Mouse (Mus musculus) mouse trophoblast stem cell (cell line): Measurements from ENCODE around the gene Pptc7.

Experiments used
- in situ Hi-C, 2 experiments: fragments of 300-500 bp; cut with MseI, MboI; formaldehyde crosslinking; loops; 2 replicates in 1 of 2; 3 replicates in 1 of 2; pipeline ENCODE4 v1.15.1; 2025

The Pptc7 gene

DNA sequence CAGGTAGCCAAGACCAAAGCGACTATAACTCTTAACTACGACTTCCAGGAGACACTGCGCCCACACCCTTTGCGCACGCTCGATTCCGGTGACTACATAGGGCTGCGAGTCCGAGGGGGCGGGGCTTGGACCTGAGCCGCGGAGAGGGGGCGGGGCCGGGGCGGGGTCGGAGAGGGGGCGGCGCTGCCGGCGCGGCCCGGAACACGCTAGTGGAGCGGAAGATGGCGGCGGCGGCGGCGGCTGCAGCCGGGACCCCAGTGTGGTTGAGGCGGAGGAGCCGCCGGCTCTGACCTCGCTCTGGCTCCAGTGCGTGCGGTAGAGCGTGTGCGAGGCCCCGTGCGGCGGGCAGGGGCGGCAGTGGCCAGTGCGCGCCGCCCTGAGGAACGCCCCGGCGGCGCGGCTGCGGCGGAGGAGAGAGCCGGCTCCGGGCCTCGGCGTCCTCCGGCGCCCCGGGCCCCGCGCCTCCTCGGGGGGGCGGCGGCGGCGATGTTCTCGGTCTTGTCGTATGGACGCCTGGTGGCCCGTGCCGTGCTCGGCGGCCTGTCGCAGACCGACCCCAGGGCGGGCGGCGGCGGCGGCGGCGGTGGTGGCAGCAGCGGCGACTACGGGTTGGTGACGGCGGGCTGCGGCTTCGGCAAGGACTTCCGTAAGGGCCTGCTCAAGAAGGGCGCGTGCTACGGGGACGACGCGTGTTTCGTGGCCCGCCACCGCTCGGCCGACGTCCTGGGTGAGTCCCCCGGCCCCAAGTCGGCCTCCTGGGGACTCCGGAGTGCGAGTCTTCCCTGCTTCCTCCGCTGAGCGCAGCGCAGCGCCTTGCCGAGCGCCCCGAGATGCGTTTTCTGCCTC, at the start of gene Pptc7:
TSS of gene Pptc7 (plus strand) at position 183 of the 846 bp plus-strand sequence.
- in situ Hi-C loops = no loop called here

DNA sequence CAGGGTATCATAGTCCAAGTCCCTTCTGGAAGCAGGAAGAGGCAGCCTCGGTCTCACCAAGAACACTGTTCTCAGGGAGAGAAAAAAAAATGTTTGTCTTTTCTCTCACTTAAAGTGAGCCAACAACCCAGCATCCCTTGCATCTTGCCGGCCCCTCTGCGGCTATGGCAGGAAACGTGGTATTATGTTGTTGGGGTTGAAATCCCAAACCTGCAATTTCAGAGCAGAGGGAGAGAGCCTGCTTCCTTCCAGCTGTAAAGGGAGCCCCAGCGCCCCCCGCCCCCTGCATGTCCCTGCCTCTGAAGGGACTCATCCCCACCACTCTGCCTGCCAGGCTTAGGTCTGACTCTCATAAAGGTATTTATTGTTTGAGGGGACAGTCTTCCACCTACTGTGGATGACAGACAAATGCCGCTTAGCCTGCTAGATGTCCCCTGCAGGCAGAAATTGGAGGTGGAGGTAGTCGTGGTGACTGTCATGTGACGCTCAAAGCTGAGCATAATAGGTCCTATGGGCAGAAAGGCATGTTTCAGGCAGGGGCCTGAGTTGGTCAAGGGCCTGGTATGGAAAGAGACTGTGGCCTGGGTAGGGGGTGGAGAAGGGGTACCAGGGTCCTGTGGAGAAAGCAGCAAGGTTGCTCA, 48.8 kb upstream of the Pptc7 start:
- in situ Hi-C loops = no loop called here

DNA sequence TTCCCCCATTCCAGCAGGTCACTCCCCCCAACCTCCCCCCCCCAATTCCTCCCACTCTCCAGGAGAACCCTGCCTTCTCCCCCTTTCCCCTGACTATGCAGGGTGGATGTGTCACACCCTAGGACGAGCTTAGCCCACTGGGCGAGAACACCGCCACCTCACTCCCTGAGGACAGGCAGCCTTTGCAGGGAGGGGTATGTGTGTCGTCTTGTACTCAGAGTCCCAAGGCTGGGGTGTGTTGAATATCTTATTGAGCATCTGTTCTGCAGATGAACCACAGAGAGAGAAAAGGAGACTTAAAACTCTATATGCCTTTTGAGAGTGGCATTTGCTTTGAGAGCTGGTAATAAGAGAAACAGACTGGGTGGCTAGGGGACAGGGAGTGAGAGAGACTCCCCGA, 47.0 kb upstream of the Pptc7 start:
- in situ Hi-C loops = no loop called here

DNA sequence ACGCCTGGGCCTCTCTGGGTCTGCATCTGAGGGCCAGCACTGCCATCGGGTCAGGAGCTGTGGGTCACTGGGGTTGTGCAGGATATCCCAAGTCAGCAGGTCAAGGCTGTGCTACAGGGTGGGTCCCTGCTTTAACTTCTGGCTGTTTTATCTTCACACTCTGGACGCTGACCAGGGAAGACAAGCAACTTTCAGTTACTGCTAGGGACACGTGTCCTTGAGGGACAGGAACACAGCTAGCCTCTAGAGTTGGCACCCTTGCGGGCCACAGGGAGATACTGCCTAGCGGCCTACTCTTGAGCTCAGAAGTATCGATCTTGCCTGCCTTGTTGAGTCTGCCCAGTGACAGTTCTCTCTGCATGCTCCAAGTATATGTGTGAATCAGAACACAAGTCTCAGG, 44.5 kb upstream of the Pptc7 start:
- in situ Hi-C loops = no loop called here

DNA sequence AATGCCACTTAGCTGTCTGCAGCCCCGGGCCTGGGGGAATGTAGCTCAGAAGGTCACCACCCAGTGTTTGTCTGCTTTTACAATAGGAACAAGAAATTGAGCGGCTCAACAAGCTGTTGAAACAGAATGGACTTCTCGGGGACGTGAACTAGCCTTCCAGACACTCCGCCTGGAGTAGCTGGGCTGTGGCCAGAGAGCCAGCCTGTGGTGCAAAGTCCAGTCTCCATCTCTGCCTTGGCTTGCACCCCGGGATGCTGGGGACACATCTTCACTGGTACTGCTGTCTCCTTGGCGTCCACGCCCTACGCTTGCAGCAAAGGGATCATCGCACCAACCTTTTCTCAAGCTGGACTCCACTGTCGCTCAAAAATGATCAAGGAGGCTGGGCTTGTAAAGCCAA, 43.6 kb upstream of the Pptc7 start:
- in situ Hi-C loops = no loop called here

DNA sequence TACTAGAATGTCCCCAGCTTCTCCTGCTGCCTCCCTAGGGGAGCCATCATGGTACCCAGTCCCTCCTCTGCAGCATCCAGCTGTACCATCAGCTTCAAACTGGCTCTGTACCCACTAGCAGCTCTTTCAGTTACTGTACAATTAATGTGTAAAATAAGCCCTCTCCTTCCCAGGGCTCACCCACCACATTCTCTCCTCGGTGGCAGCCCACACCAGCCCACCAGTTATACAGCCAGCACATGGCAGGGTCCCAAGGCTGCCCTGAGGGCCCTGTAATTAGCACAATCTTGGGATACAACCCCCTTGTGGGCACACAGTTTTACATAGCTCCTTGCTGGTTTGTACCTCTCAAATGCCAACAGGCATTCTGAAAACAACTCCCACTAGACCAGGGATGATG, 43.2 kb upstream of the Pptc7 start:
- in situ Hi-C loops = no loop called here

DNA sequence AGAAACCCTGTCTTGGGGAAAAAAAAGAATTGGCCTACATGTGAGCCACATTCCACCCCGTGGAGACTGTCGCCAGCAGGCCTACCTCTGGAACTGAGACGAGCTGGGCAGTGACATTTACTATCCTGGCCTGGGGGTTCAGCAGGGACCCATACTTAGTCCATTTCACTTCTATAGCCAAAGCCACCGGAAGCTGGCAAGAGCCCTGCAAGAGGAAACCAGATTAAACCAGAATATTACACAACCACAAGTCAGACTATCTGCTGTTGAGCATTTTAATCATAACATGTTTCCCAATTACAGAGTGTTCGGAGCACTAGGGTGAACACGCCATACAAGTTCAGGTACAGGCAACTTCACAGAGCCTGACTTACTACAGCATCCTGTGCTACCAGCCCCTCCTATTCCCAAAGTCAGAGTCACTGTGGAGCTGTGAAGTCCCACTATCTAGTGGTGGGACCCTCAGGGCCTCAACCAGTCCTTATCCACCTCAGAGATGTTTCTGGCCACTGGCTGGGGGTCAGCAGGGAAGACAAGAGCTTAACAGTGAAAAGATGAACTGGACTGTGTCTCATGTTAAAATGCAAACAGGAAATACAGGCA, 41.5 kb upstream of the Pptc7 start:
- in situ Hi-C loops = no loop called here

DNA sequence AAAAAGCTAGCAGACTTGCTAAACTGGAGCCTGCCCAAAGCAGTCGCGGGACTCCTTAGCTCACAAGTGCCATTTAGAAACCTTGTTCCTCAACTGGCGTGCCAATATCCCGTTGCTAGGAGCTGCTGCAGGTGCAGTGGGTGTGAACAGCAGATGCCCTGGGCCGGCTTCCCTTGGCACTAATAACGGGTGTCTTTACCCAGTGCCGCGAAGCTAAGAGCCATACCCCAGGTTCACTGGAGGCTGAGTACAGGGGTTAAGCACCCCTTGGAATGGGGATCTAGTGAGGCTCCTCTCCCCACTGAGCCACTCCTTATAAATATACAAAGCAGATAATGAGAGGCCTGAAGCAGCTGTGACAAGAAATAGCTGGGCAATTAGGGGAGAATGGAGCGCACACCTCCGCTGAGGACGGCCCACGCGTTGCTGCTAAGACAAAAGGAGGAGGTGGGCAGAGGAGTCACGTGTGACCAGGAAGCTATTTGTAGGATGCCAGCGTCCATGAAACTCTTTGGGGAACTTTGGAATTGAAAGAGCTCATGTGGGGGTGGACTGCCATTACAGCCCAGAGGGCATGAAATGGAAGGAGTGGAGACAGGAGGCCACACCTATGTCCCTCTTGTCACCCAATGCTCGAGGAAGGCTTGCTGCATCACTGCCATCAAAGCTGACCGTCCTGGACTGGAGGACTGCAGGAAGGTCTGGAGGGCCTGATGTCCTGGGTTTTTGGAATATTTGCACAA, 40.2 kb upstream of the Pptc7 start:
- in situ Hi-C loops = no loop called here

DNA sequence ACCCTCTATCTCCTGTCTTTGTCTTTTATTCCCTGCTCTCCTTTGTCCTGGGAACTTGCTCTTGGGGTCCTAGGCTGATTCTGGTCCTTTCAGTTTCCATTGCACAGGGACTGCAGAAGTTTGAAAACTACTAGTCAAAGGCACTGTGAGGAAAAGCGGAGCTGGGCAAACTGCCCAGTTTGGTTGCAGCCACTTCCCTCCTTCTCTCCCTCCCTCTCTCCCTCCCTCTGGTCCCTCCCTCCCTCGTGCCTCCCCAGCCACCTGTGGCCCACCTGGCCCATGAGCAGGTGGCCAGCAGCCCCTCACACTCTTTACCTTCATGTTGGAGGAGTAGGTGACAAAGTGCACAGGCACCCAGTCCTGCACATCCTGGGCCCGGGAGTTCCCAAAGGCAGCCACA, 39.0 kb upstream of the Pptc7 start:
- in situ Hi-C loops = no loop called here

DNA sequence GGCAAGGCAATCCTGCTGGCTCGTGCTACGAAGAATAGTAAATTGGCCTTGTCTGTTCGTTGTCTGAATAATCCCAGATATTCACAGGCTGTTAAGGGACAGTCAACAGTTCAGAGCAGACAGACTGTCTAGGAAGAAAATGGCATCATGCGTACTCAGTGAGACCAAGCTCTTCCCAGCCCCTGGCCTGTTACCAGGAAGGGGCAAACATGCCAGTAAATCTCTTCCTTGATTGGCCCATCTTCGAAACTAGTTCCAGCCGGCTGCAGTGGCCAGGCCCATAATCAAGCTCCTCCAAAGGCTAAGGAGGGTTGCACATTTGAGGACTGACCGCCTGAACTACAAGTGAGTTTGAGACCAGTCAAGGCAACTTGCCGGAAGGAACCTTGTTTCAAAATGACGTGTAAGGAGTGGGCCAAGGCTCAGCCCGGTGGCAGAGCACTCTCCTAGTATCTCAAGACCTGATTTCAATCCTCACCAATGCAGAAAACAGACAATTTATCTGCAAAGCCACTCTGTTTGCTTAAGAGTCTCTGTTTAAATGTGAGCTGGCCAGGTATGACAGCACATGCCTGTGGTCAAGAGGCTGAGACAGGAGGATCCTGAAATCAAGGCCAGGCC, 37.5 kb upstream of the Pptc7 start:
- in situ Hi-C loops = no loop called here

DNA sequence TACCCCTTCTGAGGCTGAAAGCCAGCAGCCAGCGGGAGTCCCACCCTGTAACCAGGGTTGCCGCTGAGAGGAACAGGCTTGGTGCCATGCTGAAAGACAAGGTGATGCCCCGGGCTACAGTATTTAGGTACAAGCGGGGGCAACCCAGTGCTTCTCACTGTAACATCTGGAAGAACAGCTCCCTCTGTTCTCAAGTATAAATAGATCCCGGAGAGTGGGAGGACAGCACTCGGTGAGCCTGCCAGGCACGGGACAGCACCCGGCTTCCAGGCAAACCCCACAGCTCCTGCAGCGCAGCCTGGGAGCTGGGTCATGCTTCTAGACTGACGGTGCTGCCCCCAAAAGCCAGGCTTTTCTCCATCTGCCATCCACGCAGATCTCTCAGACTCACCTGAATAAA, 36.6 kb upstream of the Pptc7 start:
- in situ Hi-C loops = no loop called here

DNA sequence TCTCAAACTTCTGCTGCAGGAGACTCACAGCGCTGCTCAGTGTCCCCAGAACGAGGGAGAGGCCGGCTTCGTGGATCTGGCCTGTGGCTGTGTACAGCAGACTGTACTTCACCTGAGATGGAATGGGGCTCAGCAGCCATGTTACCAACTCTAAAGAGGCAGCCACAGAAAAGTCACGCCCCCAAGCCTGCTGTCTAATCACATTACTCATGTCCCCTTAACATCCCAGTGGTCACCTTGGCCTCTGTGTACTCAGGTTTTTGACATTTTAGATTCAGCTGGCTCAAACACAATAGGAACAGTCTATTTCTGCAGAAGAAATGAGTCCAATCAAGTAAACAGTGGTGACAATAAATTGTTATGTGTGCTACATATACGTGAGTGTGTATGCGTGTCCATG, 36.2 kb upstream of the Pptc7 start:
- in situ Hi-C loops = no loop called here

DNA sequence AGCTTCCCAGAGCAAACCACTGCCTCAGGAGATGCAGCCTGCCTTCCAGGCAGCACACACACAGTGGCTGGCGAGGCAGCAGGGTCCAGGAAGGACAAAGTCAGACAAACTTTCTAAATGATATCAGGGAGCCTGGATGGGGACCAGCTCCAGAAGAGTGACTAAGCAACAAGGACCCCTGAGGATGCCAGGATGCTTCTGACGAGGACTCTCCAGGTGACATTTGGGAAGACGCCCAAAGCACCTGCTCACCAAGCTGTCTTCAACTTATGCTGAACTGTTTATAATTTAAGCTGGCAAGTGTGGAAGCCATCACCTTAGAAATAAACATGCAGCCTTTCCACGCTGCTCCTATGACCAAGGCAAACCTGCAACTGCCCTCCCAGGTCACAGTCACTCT, 34.9 kb upstream of the Pptc7 start:
- in situ Hi-C loops = no loop called here

DNA sequence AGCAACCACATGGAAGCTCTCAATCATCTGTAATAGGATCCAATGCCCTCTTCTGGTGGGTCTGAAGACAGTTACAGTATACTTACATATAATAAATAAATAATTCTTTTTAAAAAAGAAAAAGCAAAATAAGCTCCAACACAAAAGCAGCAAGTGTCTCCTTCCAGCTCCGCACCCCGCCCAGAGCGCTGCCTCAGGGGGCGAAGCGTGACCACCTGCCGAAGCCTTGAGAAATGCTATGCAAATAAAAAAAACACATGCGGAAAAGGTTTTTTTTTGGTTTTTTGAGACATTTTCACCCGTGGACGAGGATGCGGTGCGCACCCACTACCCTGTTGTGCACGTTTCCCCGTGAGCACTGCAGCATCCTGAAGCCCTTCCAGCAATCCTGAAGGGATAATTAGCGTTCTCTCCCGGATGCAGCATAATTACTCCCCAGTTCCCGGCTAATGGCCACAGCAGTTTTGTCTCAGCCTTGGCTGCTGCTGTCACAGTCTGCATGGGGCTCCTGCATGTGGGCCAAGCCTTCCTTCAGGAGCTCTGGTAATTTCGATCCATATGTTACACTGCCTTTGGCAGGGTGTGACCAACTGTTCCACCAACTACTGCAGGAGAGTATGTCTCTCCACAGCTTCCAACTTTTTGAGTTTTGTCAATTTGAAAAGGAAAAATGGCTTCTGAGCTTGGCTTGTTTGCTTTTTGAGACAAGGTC, 32.1 kb upstream of the Pptc7 start:
- in situ Hi-C loops = no loop called here

DNA sequence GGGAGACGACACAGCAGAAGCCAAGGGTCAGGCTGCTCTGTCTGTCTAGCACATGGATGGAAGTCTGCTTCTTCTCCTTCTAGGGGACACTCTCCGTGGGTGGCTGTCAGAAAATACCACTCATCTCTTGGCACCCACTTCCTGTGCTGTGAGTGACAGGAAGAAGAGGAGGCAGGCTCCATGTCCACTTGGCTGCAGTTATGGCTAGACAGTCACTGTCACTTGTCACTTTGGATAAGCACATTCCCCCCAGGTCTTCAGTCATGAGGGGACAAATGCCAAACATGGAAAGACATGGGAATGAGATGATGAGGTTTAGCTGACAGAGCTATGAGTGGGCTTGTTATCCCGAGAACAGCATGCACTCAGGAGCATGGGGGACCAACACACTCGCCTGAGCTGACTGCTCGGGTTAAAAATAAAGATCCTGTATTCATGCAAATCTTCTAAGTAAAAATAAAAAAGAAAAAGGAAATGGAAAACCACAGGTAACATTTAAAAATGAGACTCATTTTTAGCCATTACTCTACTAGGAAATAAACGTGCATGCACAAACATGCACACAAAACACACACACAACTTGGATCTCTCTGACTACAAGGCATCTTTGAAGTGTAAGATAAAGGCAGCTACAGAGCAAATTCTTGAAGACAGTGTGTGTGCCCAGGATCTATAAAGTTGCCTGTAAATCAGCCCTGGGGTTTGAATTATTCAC, 26.0 kb upstream of the Pptc7 start:
- in situ Hi-C loops = no loop called here

DNA sequence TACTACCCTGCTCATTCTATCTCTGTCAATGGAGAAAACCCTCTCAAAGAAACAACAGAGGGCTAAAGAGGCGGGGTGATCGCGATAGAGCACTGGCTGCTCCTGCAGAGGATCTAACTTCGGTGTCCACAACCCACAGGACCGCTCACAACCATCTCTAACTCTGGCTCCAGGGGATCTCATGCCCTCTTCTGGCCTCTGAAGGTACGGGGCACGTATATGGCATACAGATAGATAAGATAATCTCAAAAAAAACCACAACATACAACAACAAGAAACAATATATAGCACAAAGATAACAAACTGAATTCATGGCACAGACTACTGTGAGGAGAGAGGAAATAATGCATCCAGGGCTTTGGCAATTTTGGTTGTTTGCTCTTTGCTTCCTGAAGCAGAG, 22.1 kb upstream of the Pptc7 start:
- in situ Hi-C loops = no loop called here

DNA sequence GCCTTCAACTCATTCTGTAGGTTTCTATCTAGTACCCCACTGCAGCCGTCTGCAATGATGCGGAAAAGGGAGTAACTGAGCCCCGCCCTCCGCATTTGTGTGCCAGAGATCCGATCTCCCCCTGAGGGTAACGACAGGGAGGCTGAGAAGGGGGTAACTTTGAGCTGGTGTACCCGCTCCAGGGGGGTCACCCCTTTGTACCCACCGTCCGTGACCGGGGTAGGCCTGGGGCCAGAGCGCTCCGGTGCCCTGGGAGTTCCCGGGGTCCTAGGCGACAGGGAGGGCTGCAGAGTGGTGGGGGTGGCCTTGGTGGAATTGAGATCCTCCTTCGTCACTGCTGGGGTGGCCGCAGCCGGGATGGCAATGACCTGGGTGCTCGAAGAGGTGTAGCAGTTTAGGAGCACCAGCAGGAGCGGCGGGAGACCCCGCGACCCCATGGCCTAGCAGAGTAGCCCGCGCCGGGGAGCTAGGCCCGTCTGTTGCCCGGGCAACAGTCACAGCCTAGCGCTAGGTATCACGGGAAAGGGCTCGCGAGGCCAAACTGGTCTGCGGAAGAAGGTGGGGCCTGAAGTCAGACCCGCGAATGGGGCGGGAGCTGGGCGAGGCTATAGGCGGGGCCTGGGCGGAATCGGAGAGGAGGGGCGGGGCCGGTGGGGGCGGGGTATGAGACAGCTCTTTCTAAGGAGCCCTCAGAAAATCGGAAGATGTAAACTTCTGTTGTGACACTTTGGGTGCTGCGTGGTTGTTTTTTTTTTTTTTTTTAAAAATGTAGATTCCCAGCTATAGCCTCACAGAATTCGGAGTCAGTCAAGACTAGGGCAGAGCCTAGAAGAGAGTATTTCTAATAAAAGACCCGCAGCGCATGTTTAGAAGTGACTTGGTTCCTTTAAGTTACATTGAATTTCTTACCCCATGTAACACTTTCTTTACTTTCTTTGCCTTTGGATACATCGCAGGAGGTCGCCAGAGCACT, 19.9 kb upstream of the Pptc7 start, which contains the start of gene Tctn1:
TSS of gene Tctn1 (minus strand) at position 528 of the 973 bp plus-strand sequence.
- in situ Hi-C loops = no loop called here

DNA sequence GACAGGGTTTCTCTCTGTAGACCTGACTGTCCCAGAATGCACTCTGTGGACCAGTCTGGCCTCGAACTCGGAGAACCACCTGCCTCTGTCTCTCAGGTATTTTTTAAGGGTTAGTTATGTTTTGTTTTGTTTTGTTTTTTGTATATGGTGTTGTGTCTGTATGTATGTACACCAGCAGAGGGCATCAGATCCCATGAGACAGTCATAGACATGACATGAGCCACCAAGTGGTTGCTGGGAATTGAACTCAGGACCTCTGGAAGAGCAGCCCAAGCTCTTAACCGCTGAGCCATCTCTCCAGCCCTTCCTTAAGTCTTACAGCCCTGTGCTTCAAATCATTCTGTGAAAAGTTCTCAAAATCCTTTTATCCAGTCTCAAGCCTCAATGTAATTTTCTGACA, 19.0 kb upstream of the Pptc7 start:
- in situ Hi-C loops = loop anchor here (5.0 kb wide), 2 partner anchors 77 to 82 kb away; no protein-coding TSS in a partner anchor

DNA sequence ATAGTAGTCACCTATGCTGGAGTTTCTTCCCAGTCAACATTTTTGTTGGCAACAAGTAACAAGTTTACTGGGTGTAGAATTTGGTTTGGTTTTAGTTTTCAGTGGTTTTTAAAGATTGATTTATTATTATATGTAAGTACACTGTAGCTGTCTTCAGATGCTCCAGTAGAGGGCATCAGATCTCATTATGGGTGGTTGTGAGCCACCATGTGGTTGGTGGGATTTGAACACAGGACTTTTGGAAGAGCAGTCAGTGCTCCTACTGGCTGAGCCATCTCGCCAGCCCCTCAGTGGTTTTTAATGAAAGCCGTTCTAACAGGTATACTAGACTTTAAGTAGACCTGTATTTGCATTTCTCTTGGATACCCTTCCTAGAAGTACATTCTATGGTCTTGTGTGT, 18.2 kb upstream of the Pptc7 start:
- in situ Hi-C loops = loop anchor here (5.0 kb wide), 2 partner anchors 76 to 81 kb away; no protein-coding TSS in a partner anchor
